Mouse (Mus musculus) cortical plate, adult 2 months (tissue): ENCODE measurements around the gene Tspan12.

Source experiments
- CTCF ChIP-seq: fragments of 200-500 bp; IDR thresholded peaks from 2 replicates; pipeline ENCODE4 v1.5.1; 2011; ENCODE audit warnings: mild to moderate bottlenecking, control low read depth, low read length; ENCODE audit not compliant: insufficient read depth; ENCODE audit errors: extremely low read depth
- POLR2A ChIP-seq: fragments of 200-500 bp; IDR thresholded peaks from 2 replicates; pipeline ENCODE4 v1.6.1; 2011; ENCODE audit warnings: mild to moderate bottlenecking, low read length, control low read depth; ENCODE audit not compliant: insufficient read depth; ENCODE audit errors: extremely low read depth

GRCm38 (mm10) chr6:21829930-21830329 is 22.4 kb downstream of the Tspan12 start:
- no peak for TF ChIP-seq CTCF
- no peak for TF ChIP-seq POLR2A
